Mouse (Mus musculus) thymus, postnatal 14 days (tissue): ENCODE results near the gene Pemt.
"Not testable (repeated sequence)": the region's sequence is repeated elsewhere in the genome, so short reads cannot be mapped to it uniquely, and the experiment has no call there.

Experiments used
- DNase-seq: peaks from one replicate; pipeline ENCODE4 v3.0.0; 2021

Pemt gene

GRCm38 (mm10) chr11:59991365-59991764 lies 54.9 kb downstream of the Pemt start:
- no peak for DNase-seq

GRCm38 (mm10) chr11:59989406-59989805 lies 56.9 kb downstream of the Pemt start:
- no peak for DNase-seq

GRCm38 (mm10) chr11:59977831-59978230 lies 68.5 kb downstream of the Pemt start:
- DNase-seq = no peak

- DNase-seq = no peak
These were observed 71.0 kb downstream of the Pemt start for GRCm38 (mm10) chr11:59975241-59975640.

GRCm38 (mm10) chr11:59973389-59973788 lies 72.9 kb downstream of the Pemt start:
- DNase-seq = no peak

- DNase-seq = no peak
These were observed 74.6 kb downstream of the Pemt start for GRCm38 (mm10) chr11:59971691-59972090.

GRCm38 (mm10) chr11:59970780-59971179 lies 75.5 kb downstream of the Pemt start:
- no peak for DNase-seq

- DNase-seq = no peak
These were observed 78.5 kb downstream of the Pemt start for GRCm38 (mm10) chr11:59967765-59968164.

GRCm38 (mm10) chr11:59966102-59966483 lies 80.2 kb downstream of the Pemt start:
- no peak for DNase-seq

GRCm38 (mm10) chr11:59965227-59966101 lies 80.8 kb downstream of the Pemt start:
- DNase-seq = peak; percentile 68

- DNase-seq = peak; percentile 70
These were observed 81.5 kb downstream of the Pemt start, which contains the start of gene Rasd1 for GRCm38 (mm10) chr11:59964818-59965217. Gene Rasd1 (minus strand): TSS chr11:59964944.

- DNase-seq = peak; percentile 29
These were observed 82.0 kb downstream of the Pemt start for GRCm38 (mm10) chr11:59964163-59964758.

- DNase-seq = peak; percentile 18
These were observed 82.7 kb downstream of the Pemt start for GRCm38 (mm10) chr11:59963364-59964162.

GRCm38 (mm10) chr11:59962590-59962989 lies 83.7 kb downstream of the Pemt start:
- no peak for DNase-seq

- DNase-seq = no peak
These were observed 84.9 kb downstream of the Pemt start for GRCm38 (mm10) chr11:59961338-59961875.

GRCm38 (mm10) chr11:59960476-59961337 lies 85.6 kb downstream of the Pemt start:
- no peak for DNase-seq

GRCm38 (mm10) chr11:59959453-59959852 lies 86.8 kb downstream of the Pemt start:
- DNase-seq = no peak

GRCm38 (mm10) chr11:59956749-59957148 lies 89.5 kb downstream of the Pemt start:
- no peak for DNase-seq

- DNase-seq = no peak
These were observed 93.4 kb downstream of the Pemt start for GRCm38 (mm10) chr11:59952892-59953291.

- DNase-seq = no peak
These were observed 97.9 kb downstream of the Pemt start for GRCm38 (mm10) chr11:59948401-59948767.

GRCm38 (mm10) chr11:59947752-59948400 lies 98.4 kb downstream of the Pemt start, which contains the start of gene Med9:
Gene Med9 (plus strand): TSS chr11:59948206.
- peak; percentile 93 for DNase-seq

GRCm38 (mm10) chr11:59944855-59945254 lies 101.4 kb downstream of the Pemt start:
- DNase-seq = not testable (repeated sequence)
